Mouse (Mus musculus) thymus, adult 2 months (tissue): Measurements from ENCODE around the gene Tax1bp3. TPM values are rescaled to one million over a fixed set of nuclear protein-coding genes. Genes with fewer than 3 reads are reported as not detected.
A peak's percentile ranks its signal among the peaks of the same experiment; 100 is the strongest.

ENCODE experiments used
- DNase-seq: peaks from one replicate; pipeline ENCODE4 v3.0.0; 2021
- H3K27ac ChIP-seq: fragments of 200-500 bp; 2 replicates; pipeline ENCODE4 v1.5.1; 2012; ENCODE audit warnings: low read length, control low read depth; ENCODE audit not compliant: control insufficient read depth, insufficient read depth
- H3K27me3 ChIP-seq: fragments of 200-500 bp; 2 replicates; pipeline ENCODE4 v1.6.1; 2012; ENCODE audit warnings: mild to moderate bottlenecking, low read length, moderate library complexity, mixed read lengths; ENCODE audit not compliant: control insufficient read depth, insufficient read depth
- H3K36me3 ChIP-seq: fragments of 200-500 bp; 2 replicates; pipeline ENCODE4 v1.6.1; 2012; ENCODE audit warnings: mild to moderate bottlenecking, low read length, moderate library complexity; ENCODE audit not compliant: control insufficient read depth, insufficient read depth
- H3K4me1 ChIP-seq: fragments of 200-500 bp; replicated peaks from 2 replicates; pipeline ENCODE4 v1.6.1; 2012; ENCODE audit warnings: low read length; ENCODE audit not compliant: control insufficient read depth, insufficient read depth
- H3K4me3 ChIP-seq: fragments of 200-500 bp; 2 replicates; pipeline ENCODE4 v1.5.1; 2012; ENCODE audit warnings: mild to moderate bottlenecking, low read length, control low read depth, moderate library complexity; ENCODE audit not compliant: control insufficient read depth, insufficient read depth
- CTCF ChIP-seq: fragments of 200-500 bp; IDR thresholded peaks from 2 replicates; pipeline ENCODE4 v1.5.1; 2012; ENCODE audit warnings: mild to moderate bottlenecking, control low read depth, low read length, moderate library complexity, borderline replicate concordance; ENCODE audit not compliant: control insufficient read depth, poor library complexity, insufficient read depth; ENCODE audit errors: extremely low read depth
- POLR2A ChIP-seq: fragments of 200-500 bp; IDR thresholded peaks from 2 replicates; pipeline ENCODE4 v1.6.1; 2012; ENCODE audit warnings: mild to moderate bottlenecking, low read length, control low read depth, moderate library complexity; ENCODE audit not compliant: control insufficient read depth, poor library complexity, insufficient read depth; ENCODE audit errors: extremely low read depth
- WGBS: fragments of 180-500 bp; shearing (Covaris S2); methylation state at CpG from one replicate; pipeline ENCODE4 v1.1.7; 2018; 5-methylcytosine and 5-hydroxymethylcytosine counted together
- polyA plus RNA-seq: library from polyadenylated mRNA; depleted of rRNA; stranded (reverse); fragments of >200 nt; gene quantifications from 2 replicates; pipeline ENCODE4 v1.2.3, GENCODE M21; 2012

Tax1bp3 gene
- polyA plus RNA-seq, 1 experiment, result 72.0 TPM

- WGBS, result 92% methylated on average over 2 of the region's 2 CpGs
- H3K4me1 ChIP-seq, result peaks cover 3% of the 10 kb centered on the region
- TF ChIP-seq POLR2A, result no peak
- no peak for TF ChIP-seq CTCF
- no peak overlapping the region for H3K27ac ChIP-seq
- H3K4me3 ChIP-seq, result no peak overlapping the region
- no peak for DNase-seq
- H3K36me3 ChIP-seq, result no peaks in the 10 kb centered on the region
- no peaks in the 10 kb centered on the region for H3K27me3 ChIP-seq
Measured at GRCm38 (mm10) chr11:73201021-73201420, 24.1 kb downstream of the Tax1bp3 start.

GRCm38 (mm10) chr11:73201597-73201996, 24.7 kb downstream of the Tax1bp3 start:
- no peak overlapping the region for H3K27ac ChIP-seq
- no peak for TF ChIP-seq CTCF
- no peak for TF ChIP-seq POLR2A
- no peaks in the 10 kb centered on the region for H3K36me3 ChIP-seq
- no peak for DNase-seq
- 65% methylated on average over 4 of the region's 4 CpGs for WGBS
- no peaks in the 10 kb centered on the region for H3K27me3 ChIP-seq
- peaks cover 3% of the 10 kb centered on the region for H3K4me1 ChIP-seq
- no peak overlapping the region for H3K4me3 ChIP-seq

GRCm38 (mm10) chr11:73203895-73204294, 27.0 kb downstream of the Tax1bp3 start:
- WGBS, result 97% methylated on average over 8 of the region's 8 CpGs
- TF ChIP-seq POLR2A, result no peak
- no peak for TF ChIP-seq CTCF
- Histone ChIP-seq H3K4me1 (no peaks in the 10 kb centered on the region), H3K4me3 (no peak overlapping the region), H3K27ac (no peak overlapping the region), H3K36me3 (no peaks in the 10 kb centered on the region), H3K27me3 (no peaks in the 10 kb centered on the region)
- DNase-seq, result no peak

DNA sequence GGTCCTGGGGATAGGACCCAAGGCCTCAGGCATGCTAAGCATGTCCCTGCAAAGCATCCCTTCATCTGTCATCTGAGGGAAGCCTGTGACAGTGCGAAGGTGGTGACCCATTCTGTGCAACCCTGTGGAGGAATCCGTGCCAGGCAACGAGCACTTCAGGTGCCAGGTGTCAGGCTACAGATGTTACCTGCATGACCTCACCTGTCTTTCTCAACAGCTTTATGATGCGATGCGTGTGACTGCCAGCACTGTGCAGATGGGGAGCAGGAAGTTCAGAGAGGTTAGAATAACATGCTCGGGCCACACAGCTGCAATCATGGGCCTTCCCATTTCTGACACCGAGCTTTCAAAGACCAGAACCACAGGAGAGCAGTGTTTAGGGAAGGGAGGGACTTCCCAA, 28.3 kb downstream of the Tax1bp3 start:
- no peaks in the 10 kb centered on the region for H3K36me3 ChIP-seq
- H3K27me3 ChIP-seq, result no peaks in the 10 kb centered on the region
- H3K4me3 ChIP-seq, result no peak overlapping the region
- WGBS, result 88% methylated on average over 7 of the region's 7 CpGs
- DNase-seq, result no peak
- H3K4me1 ChIP-seq, result no peaks in the 10 kb centered on the region
- H3K27ac ChIP-seq, result no peak overlapping the region
- TF ChIP-seq CTCF, result no peak
- TF ChIP-seq POLR2A, result no peak

GRCm38 (mm10) chr11:73207621-73208020, 30.7 kb downstream of the Tax1bp3 start:
- WGBS, result 100% methylated on average over 2 of the region's 2 CpGs
- Histone ChIP-seq H3K36me3 (no peaks in the 10 kb centered on the region), H3K27me3 (no peaks in the 10 kb centered on the region), H3K27ac (no peak overlapping the region), H3K4me3 (no peak overlapping the region), H3K4me1 (no peaks in the 10 kb centered on the region)
- TF ChIP-seq CTCF (no peak), POLR2A (no peak)
- DNase-seq, result peak; percentile 21

- Histone ChIP-seq H3K36me3 (no peaks in the 10 kb centered on the region), H3K4me1 (no peaks in the 10 kb centered on the region), H3K27ac (no peak overlapping the region), H3K27me3 (no peaks in the 10 kb centered on the region), H3K4me3 (no peak overlapping the region)
- 92% methylated on average over 3 of the region's 3 CpGs for WGBS
- TF ChIP-seq POLR2A, result no peak
- no peak for TF ChIP-seq CTCF
- DNase-seq, result no peak
Measured at GRCm38 (mm10) chr11:73213956-73214355, 37.1 kb downstream of the Tax1bp3 start.

- no peaks in the 10 kb centered on the region for H3K27me3 ChIP-seq
- H3K4me3 ChIP-seq, result no peak overlapping the region
- TF ChIP-seq POLR2A (no peak), CTCF (no peak)
- H3K36me3 ChIP-seq, result no peaks in the 10 kb centered on the region
- no peak overlapping the region for H3K27ac ChIP-seq
- 90% methylated on average over 2 of the region's 2 CpGs for whole genome bisulfite sequencing
- no peak for DNase-seq
- no peaks in the 10 kb centered on the region for H3K4me1 ChIP-seq
Measured at GRCm38 (mm10) chr11:73219671-73220070, 42.8 kb downstream of the Tax1bp3 start.
